Mouse (Mus musculus) neural tube, embryonic 13.5 days (tissue): ENCODE data around the gene Lca5. TPM values are rescaled to one million over a fixed set of nuclear protein-coding genes. Genes with fewer than 3 reads are reported as not detected.

ENCODE experiments used
- ATAC-seq: fragments of 200-750 bp; cut with Nextera tagmentation; 2 replicates; pipeline ENCODE4 v1.8.0; 2017; ENCODE audit warnings: low read depth, mild to moderate bottlenecking, moderate TSS enrichment, moderate library complexity
- H3K27ac ChIP-seq: fragments of 300-500 bp; sonication (generic); replicated peaks from 2 replicates; pipeline ENCODE4 v1.5.1; 2015; ENCODE audit warnings: moderate library complexity, mild to moderate bottlenecking, inconsistent platforms
- H3K27me3 ChIP-seq: fragments of 300-500 bp; sonication (generic); 2 replicates; pipeline ENCODE4 v1.6.1; 2015; ENCODE audit warnings: mild to moderate bottlenecking, inconsistent platforms
- H3K36me3 ChIP-seq: fragments of 300-500 bp; sonication (generic); 2 replicates; pipeline ENCODE4 v1.6.1; 2015; ENCODE audit warnings: mild to moderate bottlenecking, inconsistent platforms
- H3K4me1 ChIP-seq: fragments of 300-500 bp; sonication (generic); replicated peaks from 2 replicates; pipeline ENCODE4 v1.6.1; 2015; ENCODE audit warnings: inconsistent platforms
- H3K4me2 ChIP-seq: fragments of 300-500 bp; sonication (generic); 2 replicates; pipeline ENCODE4 v1.6.1; 2015; ENCODE audit warnings: inconsistent platforms, mild to moderate bottlenecking, moderate library complexity
- H3K4me3 ChIP-seq: fragments of 300-500 bp; sonication (generic); 2 replicates; pipeline ENCODE4 v1.5.1; 2015; ENCODE audit warnings: mild to moderate bottlenecking, inconsistent platforms
- H3K9ac ChIP-seq: fragments of 300-500 bp; sonication (generic); 2 replicates; pipeline ENCODE4 v1.6.1; 2015; ENCODE audit warnings: moderate library complexity, mild to moderate bottlenecking, inconsistent platforms
- H3K9me3 ChIP-seq: fragments of 300-500 bp; sonication (generic); 2 replicates; pipeline ENCODE4 v1.6.1; 2016; ENCODE audit warnings: inconsistent platforms
- WGBS: fragments of 180-500 bp; shearing (Covaris S2); methylation state at CpG from one replicate; pipeline ENCODE4 v1.1.7; 2015; 5-methylcytosine and 5-hydroxymethylcytosine counted together
- polyA plus RNA-seq: library from polyadenylated mRNA; unstranded; fragments of >200 nt; fragmentation: Nextera tagmentation; extraction: Ambion mirVana; gene quantifications from 2 replicates; pipeline ENCODE4 v1.2.1, GENCODE M21; 2015

Gene Lca5
- polyA plus RNA-seq, 1 experiment from 2014 or later = 15.0 TPM

- Histone ChIP-seq H3K4me3 (no peak overlapping the region), H3K27me3 (no peaks in the 10 kb centered on the region), H3K27ac (no peak overlapping the region), H3K4me1 (peaks cover 10% of the 10 kb centered on the region; the same call in 1 of the 2 replicates), H3K9ac (no peak overlapping the region), H3K4me2 (no peak overlapping the region), H3K9me3 (no peaks in the 10 kb centered on the region), H3K36me3 (no peaks in the 10 kb centered on the region)
- 77% methylated on average over 6 of the region's 6 CpGs for WGBS
- ATAC-seq = no peak
Observed at GRCm38 (mm10) chr9:83385301-83385700, 55.6 kb downstream of the Lca5 start.

DNA sequence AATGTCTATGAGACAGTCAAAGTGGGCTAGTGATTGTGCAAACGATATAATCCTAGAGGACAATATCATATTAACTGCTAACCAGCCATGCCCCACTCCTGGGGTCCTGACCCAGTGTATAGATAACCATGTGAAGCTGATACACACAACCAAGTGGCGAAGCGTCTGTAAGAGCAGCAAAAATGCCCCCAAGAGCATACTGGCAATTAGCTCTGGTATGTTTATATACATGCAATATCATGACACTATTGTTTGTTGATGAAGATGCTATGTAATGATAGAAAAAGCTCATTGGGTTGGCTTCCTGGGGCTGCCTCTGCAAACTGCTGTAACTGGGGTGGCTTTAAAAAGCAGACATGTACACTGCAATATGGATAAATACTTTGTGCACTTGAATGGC, 57.7 kb downstream of the Lca5 start:
- Histone ChIP-seq H3K9ac (no peak overlapping the region), H3K4me1 (peaks cover 10% of the 10 kb centered on the region; the same call in 1 of the 2 replicates), H3K27me3 (no peaks in the 10 kb centered on the region), H3K4me2 (no peak overlapping the region), H3K36me3 (no peaks in the 10 kb centered on the region), H3K9me3 (no peaks in the 10 kb centered on the region), H3K4me3 (no peak overlapping the region), H3K27ac (no peak overlapping the region)
- 65% methylated on average over 3 of the region's 3 CpGs for WGBS
- ATAC-seq = no peak

GRCm38 (mm10) chr9:83382775-83383174, 58.2 kb downstream of the Lca5 start:
- H3K9me3 ChIP-seq = no peaks in the 10 kb centered on the region
- H3K27ac ChIP-seq = no peak overlapping the region
- no peak overlapping the region for H3K9ac ChIP-seq
- ATAC-seq = no peak
- WGBS = 47% methylated on average over 3 of the region's 3 CpGs
- no peaks in the 10 kb centered on the region for H3K27me3 ChIP-seq
- no peaks in the 10 kb centered on the region for H3K36me3 ChIP-seq
- H3K4me3 ChIP-seq = no peak overlapping the region
- H3K4me2 ChIP-seq = no peak overlapping the region
- H3K4me1 ChIP-seq = peaks cover 10% of the 10 kb centered on the region; the same call in 1 of the 2 replicates

- no peak for ATAC-seq
- H3K4me1 ChIP-seq = peaks cover 3% of the 10 kb centered on the region; the same call in 1 of the 2 replicates
- H3K9ac ChIP-seq = no peak overlapping the region
- no peak overlapping the region for H3K4me3 ChIP-seq
- no peak overlapping the region for H3K4me2 ChIP-seq
- no peak overlapping the region for H3K27ac ChIP-seq
- no peaks in the 10 kb centered on the region for H3K9me3 ChIP-seq
- no peaks in the 10 kb centered on the region for H3K36me3 ChIP-seq
- H3K27me3 ChIP-seq = no peaks in the 10 kb centered on the region
Observed at GRCm38 (mm10) chr9:83381317-83381716, 59.6 kb downstream of the Lca5 start.

DNA sequence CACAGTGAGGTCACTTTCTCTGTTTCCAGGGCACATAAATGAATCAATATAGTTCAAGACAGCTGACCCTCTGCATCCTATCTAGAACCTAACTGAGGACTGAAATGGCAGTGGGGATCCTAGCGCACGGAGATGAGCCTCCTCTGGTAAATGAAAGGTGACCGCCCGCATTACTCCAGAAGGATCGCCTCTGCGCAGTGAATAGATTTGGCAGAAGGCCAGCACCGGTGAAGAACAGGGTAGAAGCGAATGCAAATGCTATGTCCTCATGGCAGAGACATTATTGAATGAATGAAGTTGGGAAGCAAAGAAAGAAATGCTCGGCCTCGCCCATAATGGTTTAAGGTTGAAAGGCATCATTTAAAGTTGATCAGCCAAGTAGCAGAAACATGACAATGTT, 61.3 kb downstream of the Lca5 start:
- Histone ChIP-seq H3K27ac (no peak overlapping the region), H3K4me2 (no peak overlapping the region), H3K9ac (no peak overlapping the region), H3K9me3 (no peaks in the 10 kb centered on the region), H3K4me3 (no peak overlapping the region), H3K27me3 (no peaks in the 10 kb centered on the region), H3K4me1 (no peaks in the 10 kb centered on the region), H3K36me3 (no peaks in the 10 kb centered on the region)
- ATAC-seq = no peak
- WGBS = 65% methylated on average over 10 of the region's 10 CpGs

- Histone ChIP-seq H3K36me3 (no peaks in the 10 kb centered on the region), H3K9ac (no peak overlapping the region), H3K9me3 (no peaks in the 10 kb centered on the region), H3K4me1 (no peaks in the 10 kb centered on the region), H3K4me2 (no peak overlapping the region), H3K27me3 (no peaks in the 10 kb centered on the region), H3K4me3 (no peak overlapping the region), H3K27ac (no peak overlapping the region)
- ATAC-seq = no peak
- WGBS = 91% methylated on average over 2 of the region's 2 CpGs
Observed at GRCm38 (mm10) chr9:83377132-83377531, 63.8 kb downstream of the Lca5 start.

- no peak overlapping the region for H3K4me2 ChIP-seq
- H3K27me3 ChIP-seq = no peaks in the 10 kb centered on the region
- no peaks in the 10 kb centered on the region for H3K36me3 ChIP-seq
- ATAC-seq = no peak
- H3K9ac ChIP-seq = no peak overlapping the region
- no peaks in the 10 kb centered on the region for H3K9me3 ChIP-seq
- 86% methylated on average over 4 of the region's 4 CpGs for WGBS
- no peak overlapping the region for H3K27ac ChIP-seq
- H3K4me3 ChIP-seq = no peak overlapping the region
- H3K4me1 ChIP-seq = no peaks in the 10 kb centered on the region
Observed at GRCm38 (mm10) chr9:83375522-83376176, 65.3 kb downstream of the Lca5 start.

GRCm38 (mm10) chr9:83370907-83371306, 70.0 kb downstream of the Lca5 start:
- H3K4me2 ChIP-seq = no peak overlapping the region
- no peak for ATAC-seq
- H3K4me1 ChIP-seq = no peaks in the 10 kb centered on the region
- no peak overlapping the region for H3K27ac ChIP-seq
- H3K9me3 ChIP-seq = no peaks in the 10 kb centered on the region
- H3K27me3 ChIP-seq = no peaks in the 10 kb centered on the region
- H3K36me3 ChIP-seq = no peaks in the 10 kb centered on the region
- H3K4me3 ChIP-seq = no peak overlapping the region
- no peak overlapping the region for H3K9ac ChIP-seq
- 53% methylated on average over 1 of the region's 1 CpGs for WGBS

- Histone ChIP-seq H3K27ac (no peak overlapping the region), H3K36me3 (no peaks in the 10 kb centered on the region), H3K4me2 (no peak overlapping the region), H3K4me1 (no peaks in the 10 kb centered on the region), H3K9me3 (no peaks in the 10 kb centered on the region), H3K4me3 (no peak overlapping the region), H3K9ac (no peak overlapping the region), H3K27me3 (no peaks in the 10 kb centered on the region)
- 87% methylated on average over 1 of the region's 1 CpGs for WGBS
- no peak for ATAC-seq
Observed at GRCm38 (mm10) chr9:83368234-83368633, 72.7 kb downstream of the Lca5 start.

DNA sequence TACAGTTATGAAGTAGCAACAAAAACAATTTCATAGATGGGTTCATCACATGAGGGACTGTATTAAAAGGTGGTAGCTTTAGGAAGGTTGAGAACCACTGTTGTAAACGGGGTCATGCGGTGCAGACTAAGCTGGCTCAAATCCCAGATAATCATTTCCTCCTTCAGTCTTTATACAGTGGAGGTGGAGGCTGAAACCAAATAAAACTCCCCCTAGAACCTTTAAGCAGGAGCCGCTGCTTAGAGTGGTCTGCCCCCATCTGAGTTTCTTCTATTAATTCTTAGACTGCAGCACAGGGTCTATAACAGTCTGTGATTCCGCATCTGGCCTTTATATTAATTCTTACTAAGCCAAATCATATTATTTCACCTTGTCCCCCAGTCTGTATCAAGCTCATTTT, 85.1 kb downstream of the Lca5 start:
- Histone ChIP-seq H3K27me3 (no peaks in the 10 kb centered on the region; the same call in 1 of the 2 replicates), H3K4me3 (no peak overlapping the region), H3K9ac (no peak overlapping the region), H3K4me2 (no peak overlapping the region), H3K9me3 (no peaks in the 10 kb centered on the region), H3K27ac (no peak overlapping the region), H3K36me3 (no peaks in the 10 kb centered on the region), H3K4me1 (peaks cover 5% of the 10 kb centered on the region)
- no peak for ATAC-seq
- WGBS = 80% methylated on average over 4 of the region's 4 CpGs

- H3K4me3 ChIP-seq = no peak overlapping the region
- H3K9ac ChIP-seq = no peak overlapping the region
- H3K27ac ChIP-seq = no peak overlapping the region
- ATAC-seq = no peak
- no peaks in the 10 kb centered on the region for H3K36me3 ChIP-seq
- H3K4me1 ChIP-seq = peaks cover 26% of the 10 kb centered on the region
- no peak overlapping the region for H3K4me2 ChIP-seq
- H3K9me3 ChIP-seq = no peaks in the 10 kb centered on the region
- 42% methylated on average over 7 of the region's 7 CpGs for WGBS
- H3K27me3 ChIP-seq = no peaks in the 10 kb centered on the region; the same call in 1 of the 2 replicates
Observed at GRCm38 (mm10) chr9:83353316-83353715, 87.6 kb downstream of the Lca5 start.

GRCm38 (mm10) chr9:83351171-83351570, 89.8 kb downstream of the Lca5 start:
- Histone ChIP-seq H3K27me3 (no peaks in the 10 kb centered on the region; the same call in 1 of the 2 replicates), H3K4me3 (no peak overlapping the region), H3K4me2 (no peak overlapping the region), H3K36me3 (no peaks in the 10 kb centered on the region), H3K9me3 (no peaks in the 10 kb centered on the region), H3K27ac (0 out of 2 replicates have a peak overlapping the region, but pooled peaks have one; percentile 28), H3K4me1 (peaks cover 26% of the 10 kb centered on the region), H3K9ac (no peak overlapping the region)
- ATAC-seq = no peak
- WGBS = 59% methylated on average over 5 of the region's 5 CpGs

DNA sequence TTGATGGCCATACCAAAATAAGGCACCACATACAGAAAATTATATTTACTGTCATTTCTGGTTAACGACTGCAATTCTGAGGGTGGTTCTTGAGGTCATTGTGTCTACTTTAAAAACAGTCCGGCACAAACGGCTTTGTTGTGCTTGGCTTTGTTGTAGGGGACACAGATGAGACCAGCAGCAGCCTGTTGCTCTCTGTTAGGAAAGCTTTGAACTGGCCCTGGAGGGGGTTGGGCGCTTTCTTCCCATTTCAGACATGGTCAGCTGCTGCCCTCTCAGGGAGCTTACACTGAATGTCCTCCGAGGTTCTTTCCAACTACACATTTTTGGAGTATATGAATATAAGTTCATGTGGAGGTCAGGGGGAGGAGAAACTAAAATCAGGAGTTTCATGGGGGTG, 90.3 kb downstream of the Lca5 start:
- no peaks in the 10 kb centered on the region for H3K9me3 ChIP-seq
- H3K4me3 ChIP-seq = no peak overlapping the region
- peaks cover 26% of the 10 kb centered on the region for H3K4me1 ChIP-seq
- H3K36me3 ChIP-seq = no peaks in the 10 kb centered on the region
- no peak overlapping the region for H3K9ac ChIP-seq
- ATAC-seq = no peak
- no peak overlapping the region for H3K4me2 ChIP-seq
- no peaks in the 10 kb centered on the region; the same call in 1 of the 2 replicates for H3K27me3 ChIP-seq
- H3K27ac ChIP-seq = no peak overlapping the region
- WGBS = 3% methylated on average over 5 of the region's 5 CpGs
